Mouse (Mus musculus) Patski (cell line): ENCODE results near the gene H2al1a. TPM values are rescaled to one million over a fixed set of nuclear protein-coding genes. Genes with fewer than 3 reads are reported as not detected.

Experiments
- ATAC-seq: fragments of 100-300 bp; one replicate; pipeline ENCODE4 v1.8.0; 2021
- CTCF ChIA-PET: fragments of 350-600 bp; sonication (Branson Sonifier 250); formaldehyde crosslinking; loops from one replicate; lab custom pipeline; 2022; ENCODE audit warnings: inconsistent platforms; lab: Charles Lee
- POLR2A ChIA-PET: fragments of 350-600 bp; sonication (Branson Sonifier 250); formaldehyde crosslinking; loops from one replicate; lab custom pipeline; 2022; ENCODE audit warnings: antibody characterized with exemption, inconsistent platforms; lab: Charles Lee
- DNase-seq: peaks from one replicate; pipeline ENCODE4 v3.0.0-alpha.2; 2011; ENCODE audit warnings: low read depth, low spot score
- H3K27me3 ChIP-seq: fragments of 371-371 bp; one replicate; pipeline ENCODE4 v1.5.1; 2021
- CTCF ChIP-seq: fragments of 100-300 bp; IDR thresholded peaks from one replicate; pipeline ENCODE4 v1.5.1; 2021
- in situ Hi-C: fragments of 300-500 bp; cut with MboI; formaldehyde crosslinking; loops from 3 replicates; pipeline ENCODE4 v1.11.1; 2018; ENCODE audit warnings: low pct_unique_long_range_greater_than_20kb, mixed read lengths
- polyA plus RNA-seq: library from polyadenylated mRNA; unstranded; gene quantifications from one replicate; pipeline ENCODE4 v1.2.3, GENCODE M21; 2021

Gene H2al1a
- polyA plus RNA-seq, 1 experiment from 2014 or later = not detected

DNA sequence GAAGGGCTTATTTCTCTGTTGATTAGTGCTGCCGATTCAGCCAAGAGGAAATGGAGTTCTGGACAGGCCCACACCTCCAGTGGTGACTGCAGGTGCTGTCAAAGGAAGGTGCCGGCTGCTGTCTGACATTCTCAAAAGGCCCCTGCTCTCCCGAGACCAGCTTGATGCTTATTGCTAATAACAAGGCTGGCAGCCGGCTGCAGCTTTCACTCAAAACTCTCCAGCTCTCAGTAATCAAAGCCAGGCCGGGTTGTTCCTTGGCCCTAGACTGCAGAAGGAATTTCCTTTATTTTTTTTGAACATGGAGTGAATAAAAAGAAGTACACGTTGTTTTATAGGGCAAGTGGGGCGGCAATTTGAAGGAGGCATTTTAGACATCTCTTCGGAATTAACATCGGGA lies 46.7 kb downstream of the H2al1a start:
- DNase-seq (no peak), ATAC-seq (no peak)
- TF ChIP-seq CTCF = no peak
- ChIA-PET POLR2A (no interaction called here), CTCF (interaction anchor here (1.1 to 1.7 kb wide), 2 partner anchors 12 to 17 kb away, joined by 3 to 5 read pairs; no protein-coding TSS in a partner anchor)
- in situ Hi-C loops = no loop called here
- peaks cover 16% of the 10 kb centered on the region for H3K27me3 ChIP-seq

- CTCF ChIA-PET = interaction anchor here (1.0 to 1.7 kb wide), 2 partner anchors 10 to 16 kb away, joined by 3 read pairs; no protein-coding TSS in a partner anchor
- DNase-seq (no peak), ATAC-seq (no peak)
- no peak for TF ChIP-seq CTCF
- H3K27me3 ChIP-seq = peaks cover 16% of the 10 kb centered on the region
- in situ Hi-C loops = no loop called here
- POLR2A ChIA-PET = no interaction called here
Measured at GRCm38 (mm10) chrX:11346756-11347155, 47.7 kb downstream of the H2al1a start.

Other genes starting within 250 kb of the H2al1a start
- gene H2al1b, start 3.2 kb downstream of the H2al1a start, polyA plus RNA-seq = not detected
- gene H2al1c, start 6.4 kb downstream of the H2al1a start, polyA plus RNA-seq = not detected
- gene H2al1d, start 9.6 kb downstream of the H2al1a start, polyA plus RNA-seq = not detected
- gene H2al1e, start 12.7 kb downstream of the H2al1a start, polyA plus RNA-seq = not detected
- gene H2al1f, start 15.9 kb downstream of the H2al1a start, polyA plus RNA-seq = not detected
- gene H2al1g, start 19.0 kb downstream of the H2al1a start, polyA plus RNA-seq = not detected
- gene H2al1h, start 22.2 kb downstream of the H2al1a start, polyA plus RNA-seq = not detected
- not detected for gene H2al1i, start 25.4 kb downstream of the H2al1a start, polyA plus RNA-seq
- gene H2al1j, start 28.6 kb downstream of the H2al1a start, polyA plus RNA-seq = not detected